11 mouse cellular contexts compared by ENCODE assay signal in the genomic region with DNA sequence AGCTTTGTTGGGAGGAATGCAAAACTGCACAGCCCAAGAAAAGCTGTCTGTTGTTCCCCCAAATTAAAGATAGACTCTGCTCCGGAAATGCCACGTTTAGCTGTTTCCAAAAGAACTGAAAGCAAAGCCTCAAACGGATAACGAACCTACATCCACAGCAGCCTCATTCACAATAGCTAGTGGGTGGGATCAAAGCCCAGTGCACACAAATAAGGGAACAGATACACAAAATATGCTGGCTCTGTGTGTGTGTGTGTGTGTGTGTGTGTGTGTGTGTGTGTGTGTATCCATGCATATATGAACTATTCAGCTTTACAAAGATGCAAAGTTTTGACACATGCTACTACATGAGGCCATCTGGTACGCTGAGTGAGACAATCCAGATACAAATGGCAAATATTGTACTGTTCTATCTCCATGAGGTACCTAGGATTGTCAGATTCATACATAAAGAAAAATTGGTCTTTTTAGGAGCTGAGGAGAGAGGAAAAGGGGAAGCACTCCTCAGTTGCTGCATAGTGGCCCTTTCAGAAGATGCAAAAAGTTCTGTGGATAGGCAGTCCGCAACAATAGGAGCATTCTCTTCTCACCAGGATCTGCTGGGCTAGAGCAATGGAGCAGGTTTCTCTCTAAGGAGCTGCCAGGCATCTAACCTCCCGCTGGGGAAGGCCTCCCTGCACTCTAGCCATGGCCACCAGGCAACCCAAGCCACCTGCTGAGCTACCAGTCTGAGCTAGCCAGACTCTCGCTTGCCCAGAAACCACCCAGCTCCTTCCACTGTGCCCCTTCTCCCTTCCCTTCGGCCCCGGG. TPM values are rescaled to one million over a fixed set of nuclear protein-coding genes. Genes with fewer than 3 reads are reported as not detected.
A peak's percentile ranks its signal among the peaks of the same experiment; 100 is the strongest.
DNase-seq lines count a peak whose midpoint lies in the region; ATAC-seq and TF ChIP-seq lines count a peak whose summit lies in the region.
"Had no signal": no experiment of that assay in that cellular context is flagged by ENCODE, and none has a peak within 500 bp of the region (broad histone marks: within the 10 kb centered on the region; RNA-seq: fewer than 3 reads in every experiment).

No protein-coding gene starts in this region.

- no peak for TF ChIP-seq CTCF in intestine, postnatal 0 days (IDR thresholded peaks at IDR 0.05; ENCODE audit: low read depth)

- no peak for ATAC-seq in heart, embryonic 15.5 days (replicated peaks; ENCODE audit: insufficient number of reproducible peaks, insufficient read depth, low FRiP score, low read depth)
- no peak for ATAC-seq in embryonic facial prominence, embryonic 15.5 days (ENCODE audit: insufficient number of reproducible peaks, low FRiP score, low TSS enrichment, low read depth)
- no peak for ATAC-seq in neural tube, embryonic 13.5 days (ENCODE audit: low read depth)
- ATAC-seq in intestine, postnatal 0 days = no peak

- no peaks in the 10 kb centered on the region for H3K27me3 ChIP-seq in heart, embryonic 15.5 days
- H3K27me3 ChIP-seq in embryonic facial prominence, embryonic 15.5 days = no peaks in the 10 kb centered on the region
- H3K27me3 ChIP-seq in neural tube, embryonic 13.5 days = no peaks in the 10 kb centered on the region
- H3K27me3 ChIP-seq in intestine, postnatal 0 days (replicated peaks; ENCODE audit: control insufficient read depth, insufficient read depth, low read length) = no peaks in the 10 kb centered on the region

- no peaks in the 10 kb centered on the region for H3K36me3 ChIP-seq in heart, embryonic 15.5 days
- H3K36me3 ChIP-seq in embryonic facial prominence, embryonic 15.5 days = no peaks in the 10 kb centered on the region
- H3K36me3 ChIP-seq in neural tube, embryonic 13.5 days = no peaks in the 10 kb centered on the region
- H3K36me3 ChIP-seq in intestine, postnatal 0 days (ENCODE audit: control insufficient read depth, insufficient read depth) = no peaks in the 10 kb centered on the region
- H3K36me3 ChIP-seq: G1E had no signal

- peaks cover 5% of the 10 kb centered on the region; the same call in 1 of the 2 replicates for H3K4me1 ChIP-seq in heart, embryonic 15.5 days (replicated peaks)
- H3K4me1 ChIP-seq in embryonic facial prominence, embryonic 15.5 days = peaks cover 7% of the 10 kb centered on the region; the same call in 1 of the 2 replicates
- peaks cover 24% of the 10 kb centered on the region for H3K4me1 ChIP-seq in neural tube, embryonic 13.5 days (replicated peaks)
- no peaks in the 10 kb centered on the region for H3K4me1 ChIP-seq in intestine, postnatal 0 days (replicated peaks; ENCODE audit: control insufficient read depth, insufficient read depth, low read length)

- WGBS in heart, embryonic 15.5 days = 38% methylated on average over 10 of the region's 10 CpGs
- WGBS in embryonic facial prominence, embryonic 15.5 days = 26% methylated on average over 10 of the region's 10 CpGs
- 28% methylated on average over 10 of the region's 10 CpGs for WGBS in neural tube, embryonic 13.5 days
- 48% methylated on average over 10 of the region's 10 CpGs for WGBS in intestine, postnatal 0 days

- H3K27ac ChIP-seq in heart, embryonic 15.5 days = no peak overlapping the region
- H3K27ac ChIP-seq in embryonic facial prominence, embryonic 15.5 days (replicated peaks) = no peak overlapping the region
- no peak overlapping the region for H3K27ac ChIP-seq in neural tube, embryonic 13.5 days (replicated peaks)
- no peak overlapping the region for H3K27ac ChIP-seq in intestine, postnatal 0 days (ENCODE audit: low read depth, low read length)

- DNase-seq in heart, adult 9 months (ENCODE audit: low spot score in 2 of 2) = no peak
- DNase-seq in layer of hippocampus, postnatal 10 days (ENCODE audit: low spot score in 2 of 2) = peak; percentile 13 to 23
- no peak for DNase-seq in c-Kit-positive CD71-positive TER-119-positive erythroid progenitor cells, embryonic 14.5 days (ENCODE audit: low spot score)
- DNase-seq in adrenal gland, adult (ENCODE audit: inconsistent age in 2 of 2, low spot score in 1 of 2) = no peak
- DNase-seq: cerebellum, adult 9-11 months; lung, embryonic 14.5 days had no signal

- peak overlapping the region; percentile 41 for H3K4me2 ChIP-seq in heart, embryonic 15.5 days
- H3K4me2 ChIP-seq in embryonic facial prominence, embryonic 15.5 days (replicated peaks) = peak overlapping the region; percentile 15
- H3K4me2 ChIP-seq in neural tube, embryonic 13.5 days = peak overlapping the region; percentile 32; the same call in 1 of the 2 replicates
- no peak overlapping the region for H3K4me2 ChIP-seq in intestine, postnatal 0 days (replicated peaks; ENCODE audit: low read depth)
- H3K4me2 ChIP-seq: lung, embryonic 14.5 days had no signal

- H3K4me3 ChIP-seq in heart, embryonic 15.5 days = peak overlapping the region; percentile 13; the same call in 1 of the 2 replicates
- no peak overlapping the region for H3K4me3 ChIP-seq in embryonic facial prominence, embryonic 15.5 days (replicated peaks)
- no peak overlapping the region for H3K4me3 ChIP-seq in neural tube, embryonic 13.5 days
- no peak overlapping the region for H3K4me3 ChIP-seq in intestine, postnatal 0 days (ENCODE audit: low read depth, low read length)

- H3K9ac ChIP-seq in heart, embryonic 15.5 days = no peak overlapping the region
- H3K9ac ChIP-seq in embryonic facial prominence, embryonic 15.5 days = no peak overlapping the region
- no peak overlapping the region for H3K9ac ChIP-seq in neural tube, embryonic 13.5 days
- H3K9ac ChIP-seq in intestine, postnatal 0 days (ENCODE audit: low read depth, low read length) = no peak overlapping the region
- H3K9ac ChIP-seq: lung, embryonic 14.5 days had no signal

- no peaks in the 10 kb centered on the region for H3K9me3 ChIP-seq in heart, embryonic 15.5 days (replicated peaks)
- H3K9me3 ChIP-seq in embryonic facial prominence, embryonic 15.5 days (replicated peaks) = no peaks in the 10 kb centered on the region
- no peaks in the 10 kb centered on the region for H3K9me3 ChIP-seq in neural tube, embryonic 13.5 days
- no peaks in the 10 kb centered on the region for H3K9me3 ChIP-seq in intestine, postnatal 0 days (ENCODE audit: control insufficient read depth)
- H3K9me3 ChIP-seq: G1E had no signal

RNA-seq across cellular contexts. Expression of a gene that starts 40.5 kb away (rescaled TPM):
- polyA plus RNA-seq in heart, embryonic 15.5 days (2015; fragmentation: Nextera tagmentation; extraction: Ambion mirVana) = 44.9 and 45.2 TPM in 2 replicates
- polyA plus RNA-seq in embryonic facial prominence, embryonic 15.5 days (2015; fragmentation: Nextera tagmentation; extraction: Ambion mirVana) = 46.1 and 47.6 TPM in 2 replicates
- 10 to 100 TPM; 47.7 to 52.7 TPM for total RNA-seq in layer of hippocampus, postnatal 10 days (2021)
- 33.2 and 36.3 TPM in 2 replicates for polyA plus RNA-seq in neural tube, embryonic 13.5 days (2015; fragmentation: Nextera tagmentation; extraction: Ambion mirVana)
- polyA plus RNA-seq in intestine, postnatal 0 days (2015; fragmentation: Nextera tagmentation; extraction: Ambion mirVana) = 95.8 and 96.2 TPM in 2 replicates

Comparison
In these comparisons a context has a peak if more than half of its experiments do, and no peak if none do; other contexts are left out.
1. DNase-seq: peak in layer of hippocampus, postnatal 10 days (2 of 2); none in heart, adult 9 months (0 of 2), c-Kit-positive CD71-positive TER-119-positive erythroid progenitor cells, embryonic 14.5 days (single experiment) and adrenal gland, adult (0 of 2).